Mouse (Mus musculus) olfactory bulb, adult 2 months (tissue): ENCODE data around the gene Nav2.

ENCODE experiments used
- CTCF ChIP-seq: fragments of 200-500 bp; IDR thresholded peaks from 2 replicates; pipeline ENCODE4 v1.5.1; 2012; ENCODE audit warnings: low read depth, mild to moderate bottlenecking, low read length, moderate library complexity; ENCODE audit not compliant: insufficient read depth
- POLR2A ChIP-seq: fragments of 200-500 bp; IDR thresholded peaks from 2 replicates; pipeline ENCODE4 v1.6.1; 2012; ENCODE audit warnings: mild to moderate bottlenecking, low read depth, low read length, moderate library complexity; ENCODE audit not compliant: insufficient read depth

- TF ChIP-seq CTCF (no peak), POLR2A (no peak)
Observed at GRCm38 (mm10) chr7:49276163-49276562, 367.6 kb downstream of the Nav2 start.
